18 mouse cellular contexts compared by ENCODE assay signal in genomic region chr16:75155441-75156038, GRCm38 (mm10).
DNase-seq lines count a peak whose midpoint lies in the region; ATAC-seq and TF ChIP-seq lines count a peak whose summit lies in the region.
"Had no signal": no experiment of that assay in that cellular context is flagged by ENCODE, and none has a peak within 500 bp of the region (broad histone marks: within the 10 kb centered on the region; RNA-seq: fewer than 3 reads in every experiment).

No protein-coding gene starts in this region.

- H3K27me3 ChIP-seq in midbrain, embryonic 16.5 days (ENCODE audit: control insufficient read depth, insufficient read depth, low read depth, low read length): no peaks in the 10 kb centered on the region
- H3K27me3 ChIP-seq: embryonic facial prominence, embryonic 12.5 days; forebrain, embryonic 15.5 days; heart, embryonic 13.5 days; hindbrain, embryonic 15.5 days had no signal

- no peak overlapping the region for H3K4me2 ChIP-seq in midbrain, embryonic 16.5 days (ENCODE audit: low read length)
- H3K4me2 ChIP-seq: embryonic facial prominence, embryonic 12.5 days; forebrain, embryonic 15.5 days; heart, embryonic 13.5 days; hindbrain, embryonic 15.5 days had no signal

- no peaks in the 10 kb centered on the region for H3K9me3 ChIP-seq in midbrain, embryonic 16.5 days (replicated peaks; ENCODE audit: control insufficient read depth, low read length, poor library complexity, severe bottlenecking)
- H3K9me3 ChIP-seq: embryonic facial prominence, embryonic 12.5 days; forebrain, embryonic 15.5 days; heart, embryonic 13.5 days; hindbrain, embryonic 15.5 days had no signal

- WGBS in midbrain, embryonic 16.5 days: 89% methylated on average over 5 of the region's 5 CpGs

- intact Hi-C loops in left cerebral cortex, adult 2 months (cut with DNase I): no loop called here
- intact Hi-C loops in left cerebral cortex, postnatal 36 days (cut with DNase I): no loop called here
- intact Hi-C loops in left cerebral cortex, postnatal 25 days (cut with DNase I): loop anchor here (5.0 kb wide), 1 partner anchor 63 kb away; no protein-coding TSS in a partner anchor

- DNase-seq in left cerebral cortex, adult 2 months (ENCODE audit: extremely low spot score in 1 of 2, low spot score in 2 of 2): no peak
- DNase-seq in left cerebral cortex, postnatal 36 days (ENCODE audit: low spot score in 2 of 2): no peak
- peak; percentile 38 for DNase-seq in right cerebral cortex, adult 18-20 months
- DNase-seq in right cerebral cortex, postnatal 4 days: no peak
- peak; percentile 18 to 70 for DNase-seq in left cerebral cortex, postnatal 25 days (ENCODE audit: low spot score in 2 of 2)
- DNase-seq: adrenal gland, adult 2 months; adrenal gland, postnatal 36 days; cerebellum, adult 11 months; cerebellum, adult 8-10 months; cerebellum, postnatal 14 days; gastrocnemius, postnatal 36 days; heart, adult 11 months; heart, postnatal 36 days had no signal

- peak overlapping the region; percentile 70 for H3K27ac ChIP-seq in left cerebral cortex, adult 2 months
- no peak overlapping the region for H3K27ac ChIP-seq in midbrain, embryonic 16.5 days (ENCODE audit: low read length)
- H3K27ac ChIP-seq: embryonic facial prominence, embryonic 12.5 days; forebrain, embryonic 15.5 days; heart, embryonic 13.5 days; hindbrain, embryonic 15.5 days had no signal

- H3K4me3 ChIP-seq in left cerebral cortex, adult 2 months: no peak overlapping the region
- H3K4me3 ChIP-seq in midbrain, embryonic 16.5 days (ENCODE audit: low read depth, low read length): no peak overlapping the region
- H3K4me3 ChIP-seq: embryonic facial prominence, embryonic 12.5 days; forebrain, embryonic 15.5 days; heart, embryonic 13.5 days; hindbrain, embryonic 15.5 days had no signal

- no peaks in the 10 kb centered on the region for H3K36me3 ChIP-seq in midbrain, embryonic 16.5 days (ENCODE audit: control insufficient read depth, insufficient read depth, low read length)
- H3K36me3 ChIP-seq: embryonic facial prominence, embryonic 12.5 days; forebrain, embryonic 15.5 days; heart, embryonic 13.5 days; hindbrain, embryonic 15.5 days had no signal

- H3K4me1 ChIP-seq in midbrain, embryonic 16.5 days (ENCODE audit: control insufficient read depth, insufficient read depth, low read length): no peaks in the 10 kb centered on the region
- H3K4me1 ChIP-seq: embryonic facial prominence, embryonic 12.5 days; forebrain, embryonic 15.5 days; heart, embryonic 13.5 days; hindbrain, embryonic 15.5 days had no signal

- H3K9ac ChIP-seq in midbrain, embryonic 16.5 days (ENCODE audit: low read depth, low read length): no peak overlapping the region
- H3K9ac ChIP-seq: embryonic facial prominence, embryonic 12.5 days; forebrain, embryonic 15.5 days; heart, embryonic 13.5 days; hindbrain, embryonic 15.5 days had no signal

- no peak for ATAC-seq in midbrain, embryonic 16.5 days
- ATAC-seq: forebrain, embryonic 15.5 days had no signal

- TF ChIP-seq CTCF in left cerebral cortex, adult 2 months (IDR thresholded peaks at IDR 0.05): no peak; the same call in 1 of the 2 replicates

Comparison
In these comparisons a context has a peak if more than half of its experiments do, and no peak if none do; other contexts are left out.
1. DNase-seq: peak in right cerebral cortex, adult 18-20 months (single experiment) and left cerebral cortex, postnatal 25 days (2 of 2); none in left cerebral cortex, adult 2 months (0 of 2), left cerebral cortex, postnatal 36 days (0 of 2) and right cerebral cortex, postnatal 4 days (single experiment).